Mouse (Mus musculus): Measurements from ENCODE around the gene Crtac1. TPM values are rescaled to one million over a fixed set of nuclear protein-coding genes. Genes with fewer than 3 reads are reported as not detected.

Crtac1 gene
- polyA plus RNA-seq, 1 experiment from 2014 or later: 20.4 TPM

DNA sequence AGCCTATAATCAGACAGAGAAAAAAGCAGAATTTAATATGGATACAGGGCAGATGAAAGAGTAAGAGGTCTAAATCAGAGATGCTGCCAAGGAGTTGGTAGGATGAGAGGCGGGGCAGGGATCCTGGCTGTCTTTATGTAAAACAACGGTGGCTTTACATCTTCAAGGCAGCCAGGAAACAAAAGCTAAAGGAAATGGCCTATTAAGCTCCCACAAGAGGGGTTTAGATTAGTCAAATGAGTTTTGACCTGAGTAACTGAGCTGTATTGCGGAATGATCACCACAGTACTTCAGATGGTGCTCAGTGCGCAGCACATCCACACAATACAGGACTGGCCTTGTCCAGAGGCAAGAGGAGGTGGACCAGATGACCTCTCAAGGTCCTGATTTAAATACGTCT lies 21.7 kb downstream of the Crtac1 start:
- H3K27ac ChIP-seq (replicated peaks): no peak overlapping the region; the same call in 1 of the 2 replicates
- 23% methylated on average over 5 of the region's 5 CpGs for WGBS

GRCm38 (mm10) chr19:42409226-42409625 lies 22.4 kb downstream of the Crtac1 start:
- WGBS: 2% methylated on average over 19 of the region's 19 CpGs
- H3K4me1 ChIP-seq: peaks cover 13% of the 10 kb centered on the region
- peak; percentile 51; the same call in 1 of the 2 replicates for ATAC-seq (replicated peaks)
- peak overlapping the region; percentile 19 for H3K4me3 ChIP-seq
- H3K27ac ChIP-seq (replicated peaks): peak overlapping the region; percentile 23; the same call in 1 of the 2 replicates
- peak overlapping the region; percentile 37 for H3K4me2 ChIP-seq (replicated peaks)
- no peaks in the 10 kb centered on the region for H3K27me3 ChIP-seq
- no peaks in the 10 kb centered on the region for H3K36me3 ChIP-seq
- no peaks in the 10 kb centered on the region for H3K9me3 ChIP-seq
- H3K9ac ChIP-seq (replicated peaks): peak overlapping the region; percentile 38

More for the DNA sequence above, 21.7 kb downstream of the Crtac1 start:
- ATAC-seq (replicated peaks): no peak
- Histone ChIP-seq H3K4me1 (peaks cover 16% of the 10 kb centered on the region), H3K4me3 (no peak overlapping the region), H3K9me3 (no peaks in the 10 kb centered on the region), H3K9ac (replicated peaks) (no peak overlapping the region), H3K36me3 (no peaks in the 10 kb centered on the region), H3K4me2 (replicated peaks) (no peak overlapping the region), H3K27me3 (no peaks in the 10 kb centered on the region)

GRCm38 (mm10) chr19:42404364-42404763 lies 27.2 kb downstream of the Crtac1 start:
- 0 out of 2 replicates have a peak overlapping the region, but pooled peaks have one; percentile 2 for H3K27ac ChIP-seq (replicated peaks)
- ATAC-seq (replicated peaks): no peak
- H3K9ac ChIP-seq (replicated peaks): no peak overlapping the region
- no peak overlapping the region for H3K4me3 ChIP-seq
- no peak overlapping the region for H3K4me2 ChIP-seq (replicated peaks)
- no peaks in the 10 kb centered on the region for H3K9me3 ChIP-seq
- peaks cover 9% of the 10 kb centered on the region for H3K4me1 ChIP-seq
- 80% methylated on average over 15 of the region's 15 CpGs for WGBS
- H3K27me3 ChIP-seq: no peaks in the 10 kb centered on the region
- no peaks in the 10 kb centered on the region for H3K36me3 ChIP-seq

DNA sequence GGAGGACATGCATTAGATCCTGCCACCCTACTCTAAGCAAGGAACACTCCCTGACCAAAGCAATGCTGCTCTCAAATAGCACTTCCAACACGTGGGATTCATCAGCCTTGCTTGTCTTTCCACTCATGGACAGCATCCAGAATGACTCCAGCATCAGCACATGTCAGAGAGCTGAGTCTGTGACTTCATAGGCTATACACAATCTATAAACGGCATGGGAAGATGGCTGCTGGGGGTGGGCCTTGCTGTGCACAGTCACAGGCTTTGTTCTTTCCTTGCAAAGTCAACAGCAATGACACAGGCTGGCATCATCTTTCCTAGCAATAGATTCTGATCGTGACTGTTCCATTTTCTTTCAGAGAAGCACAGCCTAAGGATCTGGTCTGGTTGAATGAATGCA lies 31.6 kb downstream of the Crtac1 start:
- 71% methylated on average over 3 of the region's 3 CpGs for WGBS
- no peak overlapping the region for H3K4me3 ChIP-seq
- no peaks in the 10 kb centered on the region for H3K36me3 ChIP-seq
- ATAC-seq (replicated peaks): no peak
- H3K9me3 ChIP-seq: no peaks in the 10 kb centered on the region
- H3K4me2 ChIP-seq (replicated peaks): no peak overlapping the region
- H3K4me1 ChIP-seq: peaks cover 5% of the 10 kb centered on the region
- H3K9ac ChIP-seq (replicated peaks): no peak overlapping the region
- no peak overlapping the region for H3K27ac ChIP-seq (replicated peaks)
- no peaks in the 10 kb centered on the region for H3K27me3 ChIP-seq

GRCm38 (mm10) chr19:42397281-42397680 lies 34.3 kb downstream of the Crtac1 start:
- H3K9me3 ChIP-seq: no peaks in the 10 kb centered on the region
- 20% methylated on average over 11 of the region's 11 CpGs for WGBS

GRCm38 (mm10) chr19:42394848-42395534 lies 36.6 kb downstream of the Crtac1 start:
- Histone ChIP-seq H3K4me1 (peaks cover 35% of the 10 kb centered on the region), H3K36me3 (no peaks in the 10 kb centered on the region), H3K4me2 (replicated peaks) (no peak overlapping the region), H3K9ac (replicated peaks) (no peak overlapping the region), H3K27ac (replicated peaks) (peak overlapping the region; percentile 74), H3K27me3 (no peaks in the 10 kb centered on the region), H3K9me3 (no peaks in the 10 kb centered on the region), H3K4me3 (no peak overlapping the region)
- 31% methylated on average over 2 of the region's 2 CpGs for WGBS
- peak; percentile 51 for ATAC-seq (replicated peaks)

More at GRCm38 (mm10) chr19:42397281-42397680, 34.3 kb downstream of the Crtac1 start:
- Histone ChIP-seq H3K4me3 (no peak overlapping the region), H3K27me3 (no peaks in the 10 kb centered on the region), H3K27ac (replicated peaks) (no peak overlapping the region), H3K9ac (replicated peaks) (no peak overlapping the region), H3K36me3 (no peaks in the 10 kb centered on the region), H3K4me1 (peaks cover 22% of the 10 kb centered on the region), H3K4me2 (replicated peaks) (no peak overlapping the region)
- ATAC-seq (replicated peaks): no peak

GRCm38 (mm10) chr19:42393920-42394319 lies 37.7 kb downstream of the Crtac1 start:
- WGBS: 54% methylated on average over 4 of the region's 4 CpGs
- H3K27ac ChIP-seq (replicated peaks): peak overlapping the region; percentile 74
- no peaks in the 10 kb centered on the region for H3K27me3 ChIP-seq
- H3K9ac ChIP-seq (replicated peaks): no peak overlapping the region
- no peaks in the 10 kb centered on the region for H3K9me3 ChIP-seq
- ATAC-seq (replicated peaks): peak; percentile 33
- H3K4me1 ChIP-seq: peaks cover 35% of the 10 kb centered on the region
- H3K4me2 ChIP-seq (replicated peaks): no peak overlapping the region
- no peaks in the 10 kb centered on the region for H3K36me3 ChIP-seq
- no peak overlapping the region for H3K4me3 ChIP-seq

DNA sequence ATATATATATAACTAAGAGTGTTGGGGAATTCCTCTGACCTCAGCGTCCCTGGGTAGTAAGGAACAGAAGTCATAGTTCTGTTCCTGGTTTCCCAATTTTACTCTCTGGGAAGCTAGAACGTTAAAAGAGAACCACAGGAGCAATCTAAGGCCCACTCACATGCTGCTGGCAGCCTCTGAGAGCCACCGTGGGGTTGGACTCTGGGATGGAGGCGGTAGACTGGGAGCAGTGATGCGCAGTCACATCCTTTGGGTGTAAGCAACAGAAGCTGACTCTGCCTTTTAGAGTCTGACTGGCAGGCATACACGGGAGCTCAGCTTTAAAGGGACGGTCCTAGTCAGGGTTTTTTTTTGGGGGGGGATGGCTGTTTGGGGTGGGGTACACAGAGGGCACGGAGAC lies 39.5 kb downstream of the Crtac1 start:
- 82% methylated on average over 8 of the region's 8 CpGs for WGBS
- H3K4me2 ChIP-seq (replicated peaks): no peak overlapping the region
- H3K9ac ChIP-seq (replicated peaks): no peak overlapping the region
- ATAC-seq (replicated peaks): no peak
- H3K27ac ChIP-seq (replicated peaks): no peak overlapping the region
- no peak overlapping the region for H3K4me3 ChIP-seq
- no peaks in the 10 kb centered on the region for H3K27me3 ChIP-seq
- H3K36me3 ChIP-seq: no peaks in the 10 kb centered on the region
- peaks cover 35% of the 10 kb centered on the region for H3K4me1 ChIP-seq
- H3K9me3 ChIP-seq: no peaks in the 10 kb centered on the region

- H3K4me1 ChIP-seq: peaks cover 37% of the 10 kb centered on the region
- no peak overlapping the region for H3K27ac ChIP-seq (replicated peaks)
- H3K4me2 ChIP-seq (replicated peaks): no peak overlapping the region
- no peak overlapping the region for H3K9ac ChIP-seq (replicated peaks)
- no peaks in the 10 kb centered on the region for H3K9me3 ChIP-seq
- H3K36me3 ChIP-seq: no peaks in the 10 kb centered on the region
- H3K4me3 ChIP-seq: no peak overlapping the region
- no peak for ATAC-seq (replicated peaks)
- WGBS: 86% methylated on average over 14 of the region's 14 CpGs
- no peaks in the 10 kb centered on the region for H3K27me3 ChIP-seq
Measured at GRCm38 (mm10) chr19:42389574-42389973, 42.0 kb downstream of the Crtac1 start.

DNA sequence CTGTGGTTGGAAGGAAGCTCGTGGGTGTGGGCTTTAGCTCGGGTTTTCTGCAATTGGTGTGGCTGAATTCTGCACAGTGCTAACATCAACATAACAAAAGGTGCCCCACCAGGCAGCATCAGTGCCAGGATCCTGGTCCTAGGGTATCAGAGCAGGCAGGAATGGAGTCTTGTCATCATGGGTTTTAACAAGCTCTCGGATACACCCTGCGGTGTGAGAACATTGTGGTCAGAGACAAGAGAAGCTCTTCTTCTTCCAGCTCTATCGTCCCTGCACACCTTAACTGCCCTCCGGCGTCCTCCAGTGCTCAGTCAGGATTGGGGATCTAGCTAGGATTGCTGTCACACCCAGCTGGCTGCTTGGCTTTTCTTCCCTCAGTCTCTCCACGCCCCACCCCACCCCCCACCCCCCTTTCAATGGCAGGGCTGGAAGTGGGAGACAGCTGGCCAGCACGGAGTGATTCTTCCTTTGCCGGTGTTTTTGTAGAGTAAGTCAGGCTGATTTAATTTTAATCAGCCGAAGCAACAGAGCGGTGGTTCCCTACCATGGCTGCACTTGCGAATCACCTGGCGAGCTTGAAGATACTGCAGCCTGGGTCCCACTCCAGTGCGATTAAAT lies 46.5 kb downstream of the Crtac1 start:
- Histone ChIP-seq H3K9ac (replicated peaks) (0 out of 2 replicates have a peak overlapping the region, but pooled peaks have one; percentile 3), H3K4me3 (no peak overlapping the region), H3K27me3 (0 out of 2 replicates have a peak, but pooled peaks cover 4% of the 10 kb centered on the region), H3K4me2 (replicated peaks) (peak overlapping the region; percentile 29), H3K27ac (replicated peaks) (no peak overlapping the region), H3K4me1 (peaks cover 24% of the 10 kb centered on the region), H3K36me3 (no peaks in the 10 kb centered on the region), H3K9me3 (no peaks in the 10 kb centered on the region)
- 0 out of 2 replicates have a peak, but pooled peaks have one; percentile 30 for ATAC-seq (replicated peaks)
- WGBS: 6% methylated on average over 15 of the region's 15 CpGs

GRCm38 (mm10) chr19:42380981-42381373 lies 50.6 kb downstream of the Crtac1 start:
- 2% methylated on average over 13 of the region's 13 CpGs for WGBS
- peak overlapping the region; percentile 45 for H3K4me2 ChIP-seq (replicated peaks)
- H3K27me3 ChIP-seq: 0 out of 2 replicates have a peak, but pooled peaks cover 4% of the 10 kb centered on the region
- H3K4me3 ChIP-seq: peak overlapping the region; percentile 21
- peaks cover 28% of the 10 kb centered on the region for H3K4me1 ChIP-seq
- no peaks in the 10 kb centered on the region for H3K9me3 ChIP-seq
- no peaks in the 10 kb centered on the region for H3K36me3 ChIP-seq
- peak; percentile 40; the same call in 1 of the 2 replicates for ATAC-seq (replicated peaks)
- H3K27ac ChIP-seq (replicated peaks): peak overlapping the region; percentile 66
- H3K9ac ChIP-seq (replicated peaks): peak overlapping the region; percentile 26

- Histone ChIP-seq H3K9me3 (no peaks in the 10 kb centered on the region), H3K4me1 (peaks cover 26% of the 10 kb centered on the region), H3K27me3 (0 out of 2 replicates have a peak, but pooled peaks cover 4% of the 10 kb centered on the region), H3K27ac (replicated peaks) (peak overlapping the region; percentile 66), H3K4me3 (peak overlapping the region; percentile 21), H3K36me3 (no peaks in the 10 kb centered on the region), H3K4me2 (replicated peaks) (peak overlapping the region; percentile 45), H3K9ac (replicated peaks) (peak overlapping the region; percentile 26)
- 2% methylated on average over 26 of the region's 26 CpGs for WGBS
- peak; percentile 74 for ATAC-seq (replicated peaks)
Measured at GRCm38 (mm10) chr19:42380321-42380980, 51.1 kb downstream of the Crtac1 start.

All from forebrain, embryonic 15.5 days (tissue).